Mouse (Mus musculus) lung, adult 2 months (tissue): ENCODE measurements around the gene Mdga1.

ENCODE experiments used
- CTCF ChIP-seq: fragments of 200-500 bp; IDR thresholded peaks from 2 replicates; pipeline ENCODE4 v1.5.1; 2011; ENCODE audit warnings: mild to moderate bottlenecking, low read length, control low read depth; ENCODE audit not compliant: insufficient read depth
- POLR2A ChIP-seq: fragments of 200-500 bp; IDR thresholded peaks from 2 replicates; pipeline ENCODE4 v1.6.1; 2011; ENCODE audit warnings: low read depth, mild to moderate bottlenecking, control low read depth, low read length, borderline replicate concordance; ENCODE audit errors: extremely low read depth

DNA sequence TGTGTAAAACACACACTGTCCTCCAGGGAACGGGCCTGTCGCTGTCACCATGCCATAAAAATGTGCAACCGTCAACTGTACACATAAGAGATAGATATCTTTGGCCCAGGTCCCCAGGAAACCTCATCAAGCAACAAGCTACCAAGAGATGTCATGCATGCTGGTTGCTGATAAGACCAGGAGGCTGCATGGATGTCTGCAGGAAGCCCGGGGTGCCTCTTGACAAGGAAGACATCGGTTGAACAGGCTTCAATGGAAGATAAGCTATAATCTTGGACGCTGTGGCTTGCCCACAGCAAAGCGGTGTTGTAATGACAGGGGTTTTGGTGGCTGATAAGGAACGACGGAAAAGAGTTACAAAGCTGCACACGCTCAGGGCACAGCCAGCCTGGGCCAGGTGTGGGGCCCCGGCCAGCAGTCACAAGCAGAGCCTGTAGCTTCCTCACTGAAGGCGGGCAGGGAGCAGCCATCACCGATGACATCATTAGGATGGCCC, 110.1 kb downstream of the Mdga1 start:
- TF ChIP-seq CTCF, result no peak
- TF ChIP-seq POLR2A, result no peak
